Mouse (Mus musculus) liver (tissue): ENCODE data around the gene Trim65.

ENCODE experiments used
- DNase-seq: peaks from one replicate; pipeline ENCODE4 v3.0.0-alpha.2; 2020; ENCODE audit warnings: mixed read lengths

Trim65 gene

DNA sequence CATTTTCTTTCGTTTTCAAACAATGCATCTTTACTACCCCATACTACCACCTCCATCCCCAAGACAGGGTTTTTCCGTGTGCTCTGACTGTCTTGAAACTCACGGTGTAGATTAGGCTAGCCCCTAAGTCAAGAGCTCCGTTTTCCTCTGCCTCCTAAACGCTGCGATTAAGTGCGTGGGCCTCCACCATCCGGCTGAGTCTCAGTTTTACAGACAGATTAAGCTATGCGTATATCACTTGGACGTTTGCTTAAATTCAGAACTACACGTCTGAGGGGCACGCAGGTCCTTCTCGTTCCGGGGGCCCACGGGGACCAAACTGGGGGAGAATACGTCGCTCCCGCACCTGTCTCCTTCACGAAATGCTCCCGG is 7.2 kb upstream of the Trim65 start:
- DNase-seq: no peak

DNA sequence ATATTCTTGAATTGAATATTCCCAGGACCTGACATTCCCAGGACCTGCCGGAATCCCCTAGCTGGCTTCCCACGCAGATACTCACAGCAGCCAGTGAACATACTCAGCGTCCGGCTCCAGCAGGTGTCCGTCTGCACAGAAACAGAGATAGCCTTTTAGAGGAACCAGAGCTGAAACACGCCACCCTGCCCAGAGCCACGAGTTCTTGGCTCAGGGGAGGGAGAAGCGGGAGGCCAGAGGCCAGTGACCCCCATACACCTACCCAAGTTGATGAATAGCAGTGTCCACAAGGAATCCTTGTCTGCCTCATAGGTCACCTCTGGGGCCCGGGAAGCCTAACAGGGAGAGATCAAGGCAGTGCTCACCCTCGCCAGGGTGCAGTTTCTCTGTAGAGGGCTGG is 3.2 kb upstream of the Trim65 start:
- no peak for DNase-seq

DNA sequence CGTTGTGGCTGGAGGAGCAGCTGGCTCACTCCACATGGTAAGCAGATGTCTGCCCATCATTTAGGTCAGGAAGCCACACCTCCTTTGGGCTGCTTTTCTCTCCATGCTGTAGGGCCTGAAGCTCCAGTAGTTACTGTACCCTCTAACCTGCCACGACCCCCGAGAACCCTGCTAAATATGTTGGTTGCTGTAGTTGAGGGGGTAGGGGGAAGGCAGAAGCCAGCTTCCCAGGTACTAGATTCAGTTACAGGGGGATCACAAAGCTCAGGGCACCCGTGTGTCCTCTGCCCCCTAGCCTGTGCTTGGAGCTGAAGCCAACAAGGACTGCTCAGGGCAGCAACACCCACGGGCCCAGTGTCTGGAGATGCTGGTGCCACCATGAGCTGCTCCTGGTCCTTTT is 2.6 kb upstream of the Trim65 start:
- DNase-seq: no peak

DNA sequence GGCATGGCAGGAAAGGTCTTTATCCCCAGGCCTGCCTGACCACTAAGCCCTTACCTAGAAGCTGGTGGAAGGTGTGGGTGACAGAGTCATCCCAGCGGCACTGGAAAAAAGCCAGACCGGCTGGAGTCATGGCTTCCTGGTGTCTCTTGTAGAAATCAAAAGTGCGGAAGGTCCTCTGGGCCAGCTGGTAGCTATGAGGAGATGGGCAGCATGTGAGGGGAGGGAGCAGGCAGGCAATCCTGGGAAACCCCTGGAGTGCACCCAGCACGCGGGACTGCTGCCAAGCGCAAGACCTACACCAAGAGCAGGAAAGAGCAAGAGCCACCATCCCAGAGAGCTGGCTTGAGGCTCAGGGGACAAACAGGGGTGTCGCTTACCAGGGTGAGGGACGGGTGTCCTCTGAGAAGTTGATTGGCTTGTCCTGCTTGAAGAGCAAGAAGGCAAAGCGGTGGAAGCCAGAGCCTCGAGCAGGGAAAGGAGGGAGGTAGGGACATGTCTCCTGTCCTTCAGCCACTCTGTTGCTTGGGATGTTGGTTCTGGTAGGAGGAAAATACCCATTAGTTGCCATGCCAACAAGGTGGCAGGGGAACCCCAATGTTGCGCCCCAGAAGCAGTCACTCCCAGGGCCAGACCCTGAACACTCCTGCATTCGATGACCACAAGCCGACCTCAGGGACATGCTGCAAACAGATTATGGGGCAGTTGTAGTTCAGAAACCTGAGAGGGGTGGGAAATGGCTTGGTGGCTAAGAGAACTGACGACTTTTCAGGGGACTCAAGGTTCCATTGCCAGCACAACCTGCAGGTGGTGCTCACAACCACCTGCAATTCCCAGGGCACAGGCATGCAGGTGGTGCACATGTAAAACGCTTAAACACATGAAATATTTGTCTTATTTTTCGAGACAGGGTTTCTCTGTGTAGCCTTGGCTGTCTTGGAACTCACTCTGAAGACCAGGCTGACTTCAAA is 1.7 kb upstream of the Trim65 start:
- no peak for DNase-seq

DNA sequence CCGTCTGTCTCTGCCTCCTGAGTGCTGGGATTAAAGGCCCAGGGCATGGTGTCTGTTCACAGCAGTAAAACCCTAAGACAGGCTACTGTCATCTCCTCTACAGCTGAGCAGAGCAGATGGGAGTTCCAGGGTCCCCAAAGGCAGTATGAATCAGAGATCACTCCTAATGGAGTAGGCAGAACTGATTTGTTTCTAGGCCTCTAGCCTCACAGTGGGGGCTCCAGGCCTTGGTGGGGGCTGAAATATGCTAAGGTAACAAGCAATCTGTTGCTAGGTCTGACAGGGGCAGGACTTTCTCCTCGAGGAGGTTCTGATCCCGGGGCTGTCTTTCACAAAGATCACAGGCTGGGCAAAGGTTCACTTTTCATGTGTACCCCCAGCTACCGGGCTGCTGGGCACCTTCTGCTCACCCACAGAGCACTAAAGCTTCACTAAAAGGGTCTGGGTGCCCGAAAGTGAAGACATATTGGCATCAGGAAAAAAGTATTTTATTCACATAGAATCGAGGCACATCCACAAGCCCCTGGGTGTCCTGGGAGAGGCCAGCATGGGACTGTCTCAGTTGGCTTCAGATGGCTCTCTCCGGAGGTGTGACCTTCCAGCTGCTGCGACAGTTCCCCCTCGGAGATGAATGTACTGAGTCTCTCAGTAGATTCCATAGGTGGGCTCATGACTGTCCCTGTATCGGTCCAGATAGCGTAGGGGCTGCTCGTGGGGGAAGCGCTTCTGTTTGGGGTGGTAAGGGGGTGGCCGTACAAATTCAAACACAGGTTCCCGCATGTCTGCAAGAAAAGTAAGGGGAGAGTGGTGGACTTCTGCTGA is 632 bp upstream of the Trim65 start:
- DNase-seq: no peak

DNA sequence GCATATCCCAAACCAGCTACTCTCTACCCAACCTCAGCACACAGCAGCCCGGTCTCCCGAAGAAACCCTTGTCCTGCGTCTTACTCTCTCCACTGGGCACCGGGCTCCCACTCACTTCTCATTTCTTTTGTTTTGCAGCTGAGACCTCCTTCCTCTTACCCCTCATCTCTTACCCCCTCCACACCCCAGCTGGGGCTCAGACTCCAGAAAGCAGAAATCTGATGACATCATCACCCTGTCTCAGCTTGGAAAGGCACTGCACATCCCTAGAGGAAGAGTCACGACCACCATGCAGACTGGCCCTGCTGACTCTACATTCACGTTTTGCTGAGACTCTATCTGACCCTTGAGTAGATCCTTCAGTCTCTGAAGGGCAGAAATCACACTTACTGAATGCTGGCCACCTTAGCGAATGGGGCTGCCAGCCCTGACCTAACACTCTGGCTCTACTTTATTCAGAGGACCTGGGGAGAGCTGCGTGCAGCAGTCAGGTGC is 888 bp downstream of the Trim65 start:
- DNase-seq: no peak

DNA sequence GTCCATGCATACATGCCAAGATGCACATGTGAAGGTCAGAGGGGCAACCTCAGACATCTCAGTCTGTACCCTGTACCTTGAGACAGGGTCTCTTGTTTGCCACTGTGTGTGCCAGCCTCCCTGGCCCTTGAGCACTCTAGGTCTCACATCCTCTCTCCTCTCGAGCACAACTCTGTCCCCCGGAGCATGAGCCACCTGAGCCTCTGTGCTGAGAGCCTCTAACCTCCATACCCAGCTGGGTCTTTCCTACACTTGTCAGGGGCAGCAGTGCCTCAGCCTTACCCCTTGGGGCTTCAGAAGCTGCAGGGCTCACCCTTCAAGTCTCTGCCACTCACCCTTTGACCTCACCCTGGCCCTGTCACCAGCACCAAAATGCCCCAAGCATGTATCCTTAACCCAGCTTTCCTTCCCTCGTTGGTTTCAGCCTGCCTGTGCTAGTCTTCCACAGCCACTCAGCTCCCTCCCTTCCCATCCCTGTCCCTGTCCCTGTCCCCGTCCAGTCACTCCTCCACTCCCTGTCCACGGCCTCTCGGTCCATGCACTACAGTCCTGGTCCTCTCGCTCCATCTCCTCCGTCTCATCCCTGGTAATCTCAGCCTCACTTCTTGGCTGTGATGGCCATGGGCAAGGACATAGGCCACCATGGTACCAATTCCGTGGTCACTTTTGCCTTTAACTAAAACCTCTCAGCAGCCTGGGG is 1.7 kb downstream of the Trim65 start:
- peak; percentile 2 for DNase-seq

DNA sequence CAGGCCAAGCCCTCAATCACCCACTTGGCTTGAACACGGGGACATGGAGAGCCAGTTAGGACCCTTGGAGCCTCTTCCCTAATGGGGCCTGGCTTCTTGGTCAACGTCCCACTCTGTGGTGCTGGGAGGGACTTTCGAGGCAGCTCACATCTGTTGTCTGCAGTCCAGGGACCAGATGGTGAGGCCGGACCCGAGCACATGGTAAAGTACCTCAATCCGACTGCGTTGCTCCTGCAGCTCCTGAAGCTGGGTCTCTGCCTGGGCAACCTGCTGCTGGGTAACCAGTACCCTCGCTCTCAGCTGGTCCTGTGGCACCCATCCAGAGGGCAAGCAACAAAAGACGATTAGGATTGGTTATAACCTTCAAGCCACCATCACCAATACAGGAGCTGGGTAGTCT is 2.9 kb downstream of the Trim65 start:
- DNase-seq: peak; percentile 3

DNA sequence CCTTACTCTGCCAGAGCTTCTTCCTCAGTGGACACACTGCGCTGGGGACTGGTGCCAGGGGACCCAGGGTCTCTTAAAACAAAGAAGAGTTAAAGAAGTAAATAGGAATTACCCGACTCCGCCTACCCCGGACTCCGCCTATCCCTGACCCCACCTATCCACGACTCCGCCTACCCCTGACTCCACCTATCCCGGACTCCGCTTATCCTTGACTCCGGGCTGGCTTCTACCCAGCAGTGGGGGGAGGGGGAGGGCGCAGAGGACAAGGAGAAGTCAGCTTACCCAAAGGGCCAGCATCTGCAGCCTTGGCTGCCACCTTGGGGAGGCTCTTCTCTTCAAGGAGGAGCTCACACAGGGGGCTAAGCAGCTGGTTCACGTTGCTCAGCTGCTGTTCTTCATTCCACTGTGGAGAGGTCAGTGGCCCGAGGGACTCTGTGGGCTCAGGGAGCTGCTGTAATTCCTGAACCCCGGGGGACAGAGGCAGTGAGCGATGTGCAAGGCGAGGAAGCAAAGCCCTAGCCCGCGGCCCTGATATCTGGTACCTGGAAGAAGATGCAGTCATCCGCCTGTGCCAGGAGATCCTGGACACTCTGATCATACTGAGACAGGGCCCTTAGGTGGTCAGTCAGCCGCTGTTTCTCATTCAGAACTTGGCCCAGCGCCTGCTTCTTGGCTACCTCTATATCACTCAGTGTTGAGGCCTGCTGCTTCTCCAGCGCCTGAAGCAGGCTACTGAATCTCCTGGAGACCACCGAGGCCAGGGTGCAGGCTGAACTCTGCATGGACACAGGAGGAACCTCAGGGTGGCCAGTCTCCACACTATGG is 3.6 kb downstream of the Trim65 start, which contains the start of gene Trim47:
Gene Trim47, minus strand, starts transcription at position 55 of the 825 bp plus-strand sequence.
- peak; percentile 82 for DNase-seq

DNA sequence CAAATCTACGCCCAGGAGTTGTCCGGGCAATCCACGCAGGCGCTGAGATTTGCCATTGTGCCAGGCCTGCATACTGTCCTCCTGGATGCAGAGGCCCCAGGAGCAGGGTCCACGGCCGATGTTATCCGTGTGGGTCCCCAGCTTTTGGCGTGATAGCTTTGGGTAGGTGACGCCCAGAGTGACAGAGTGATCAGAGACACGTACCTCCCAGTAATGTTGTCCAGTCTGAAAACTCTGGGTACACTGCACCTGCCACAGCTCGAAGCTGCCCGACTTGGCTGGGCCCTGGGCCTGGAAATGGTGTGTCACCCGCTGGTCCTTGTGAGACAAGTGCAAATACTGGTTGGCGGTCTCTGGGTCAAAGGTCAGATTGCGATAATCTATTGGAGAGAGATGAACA is 4.7 kb downstream of the Trim65 start:
- DNase-seq: peak; percentile 3

DNA sequence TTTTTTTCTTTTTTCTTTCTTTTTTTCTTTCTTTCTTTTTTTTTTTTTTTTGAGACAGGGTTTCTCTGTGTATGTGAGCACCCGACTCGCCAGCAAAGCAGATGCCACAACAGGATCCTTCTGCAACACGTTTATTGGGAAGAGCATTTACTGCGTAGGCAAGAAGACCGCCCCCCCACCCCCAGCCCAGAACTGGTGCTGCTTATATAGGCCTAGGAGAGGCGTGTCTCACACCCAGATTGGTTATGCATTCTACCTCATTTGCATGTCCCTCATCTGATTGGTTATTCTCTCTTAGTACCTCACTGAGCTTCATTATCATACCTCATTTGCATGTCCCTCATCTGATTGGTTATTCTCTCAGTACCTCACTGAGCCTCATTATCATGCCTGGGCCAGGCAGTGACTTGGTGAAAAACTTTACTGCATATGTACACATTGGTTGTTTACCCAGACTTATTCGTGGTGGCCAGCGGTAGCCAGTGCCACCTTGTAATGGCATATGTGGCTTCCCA is 9.1 kb downstream of the Trim65 start:
- DNase-seq: peak; percentile 2

DNA sequence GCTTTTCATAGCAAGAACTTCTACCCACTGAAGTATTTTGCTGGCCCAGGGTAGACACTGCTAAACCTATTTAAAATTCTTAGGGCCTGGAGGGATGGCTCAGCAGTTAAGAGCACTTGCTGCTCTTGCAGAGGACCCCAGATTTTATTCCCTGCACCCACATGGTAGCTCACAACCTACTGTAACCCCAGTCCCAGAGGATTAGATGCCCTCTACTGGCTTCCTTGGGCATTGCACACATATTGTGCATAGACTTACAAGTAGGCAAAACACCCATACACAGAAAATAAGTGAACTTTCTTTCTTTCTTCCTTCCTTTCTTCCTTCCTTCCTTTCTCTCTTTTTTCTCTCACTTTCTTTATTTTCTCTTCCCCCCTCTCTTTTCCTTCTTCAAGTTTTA is 13.1 kb downstream of the Trim65 start:
- DNase-seq: no peak

DNA sequence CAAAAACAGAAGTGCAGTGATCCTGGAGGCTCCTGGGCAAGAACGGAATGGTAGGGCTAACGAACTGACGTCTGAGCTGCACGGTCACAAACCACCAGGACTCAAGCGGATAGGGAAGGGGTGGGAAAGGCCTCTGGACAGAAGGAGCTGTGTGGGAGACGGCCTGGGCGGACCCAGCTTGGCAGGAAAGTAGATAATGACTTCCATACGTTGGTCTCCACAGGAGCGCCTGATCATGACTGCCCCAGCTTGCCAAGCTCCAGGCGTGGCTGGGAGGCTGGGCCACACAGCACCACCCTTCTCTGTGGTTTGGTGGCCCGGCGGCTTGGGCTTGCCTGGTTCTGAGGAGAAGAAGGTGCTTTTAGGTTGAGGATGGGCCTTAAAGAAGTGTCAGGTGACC is 13.7 kb downstream of the Trim65 start:
- DNase-seq: no peak

DNA sequence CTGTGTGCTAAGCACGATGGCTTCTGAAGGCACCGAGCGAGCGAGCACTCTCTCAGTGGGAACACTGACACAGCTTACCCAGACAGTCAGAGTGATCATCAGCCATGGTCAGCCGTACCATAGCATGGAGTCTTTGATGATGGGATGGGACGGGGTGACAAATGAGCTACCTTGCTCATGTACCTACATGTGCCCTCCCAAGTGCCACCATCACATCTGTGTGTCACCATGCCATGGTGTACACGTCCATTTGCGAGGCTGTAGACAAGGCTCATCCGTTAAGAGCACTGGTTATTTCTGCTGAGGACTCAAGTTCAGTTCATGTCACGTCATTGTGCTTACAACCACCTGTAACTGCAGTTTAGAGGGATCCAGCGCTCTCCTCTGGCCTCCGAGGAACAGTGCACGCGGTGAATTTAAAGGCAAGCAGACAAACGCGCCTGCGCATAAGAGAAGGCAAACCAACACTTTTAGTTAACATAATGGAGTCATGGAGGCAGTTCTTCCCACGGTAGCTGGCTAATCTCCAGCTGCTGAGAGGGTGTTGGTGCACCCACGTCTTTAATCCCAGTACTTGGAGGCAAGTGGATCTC is 19.2 kb downstream of the Trim65 start:
- no peak for DNase-seq

DNA sequence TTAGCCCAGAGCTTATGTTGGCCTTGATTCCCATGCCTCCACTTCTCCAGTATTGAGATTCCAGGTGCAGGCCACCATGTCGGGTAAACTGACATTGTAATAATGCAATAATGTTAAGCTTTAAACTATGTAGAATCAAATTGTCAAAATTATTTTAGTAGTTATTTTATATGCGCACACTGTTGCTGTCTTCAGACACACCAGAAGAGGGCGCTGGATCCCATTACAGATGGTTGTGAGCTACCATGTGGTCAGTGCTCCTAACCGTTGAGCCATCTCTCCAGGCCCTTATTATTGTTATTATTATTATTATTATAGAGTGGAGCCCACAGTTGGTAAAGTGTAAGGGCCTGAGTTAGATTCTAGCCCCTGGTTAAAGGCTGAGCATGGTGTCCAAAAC is 19.9 kb downstream of the Trim65 start:
- no peak for DNase-seq

DNA sequence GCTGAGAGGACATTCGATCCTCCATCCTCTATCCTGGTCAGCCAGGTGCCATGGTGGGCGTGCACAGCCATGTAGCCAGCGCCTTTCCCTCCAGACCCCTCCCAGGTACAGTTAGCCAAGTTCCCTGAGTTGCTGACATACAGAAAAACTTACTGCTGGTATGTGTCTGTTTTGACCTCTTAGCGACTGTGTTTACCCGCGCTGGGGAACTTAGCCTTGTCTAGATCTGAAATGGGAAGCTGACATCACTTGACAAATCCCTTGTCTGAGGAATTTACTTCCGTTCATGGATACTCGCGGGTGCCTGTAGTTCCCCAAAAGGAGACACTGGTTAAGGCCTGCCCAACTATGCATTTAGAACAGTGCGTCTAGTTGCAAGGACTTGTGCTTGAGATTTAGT is 20.4 kb downstream of the Trim65 start:
- peak; percentile 6 for DNase-seq

DNA sequence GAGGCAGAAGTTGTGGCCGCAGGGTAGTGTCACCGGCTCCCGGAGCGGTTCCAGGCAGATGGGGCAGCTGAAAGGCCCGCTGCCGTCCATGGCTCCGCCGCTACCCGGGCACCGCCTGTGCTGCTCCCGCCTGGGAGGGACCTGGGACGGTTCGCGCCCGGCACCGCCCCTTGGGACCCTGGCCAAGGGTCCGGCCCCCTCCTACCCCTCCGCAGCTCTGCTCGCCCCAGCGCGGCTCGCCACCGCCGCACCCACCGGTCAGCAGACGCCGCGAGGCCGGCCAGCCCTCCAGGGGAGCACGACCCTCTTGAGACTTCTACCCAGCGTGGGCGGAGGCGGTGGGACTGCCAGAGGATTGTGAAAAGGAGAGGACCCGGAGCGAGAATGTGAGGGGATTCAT is 20.8 kb downstream of the Trim65 start:
- DNase-seq: peak; percentile 38

DNA sequence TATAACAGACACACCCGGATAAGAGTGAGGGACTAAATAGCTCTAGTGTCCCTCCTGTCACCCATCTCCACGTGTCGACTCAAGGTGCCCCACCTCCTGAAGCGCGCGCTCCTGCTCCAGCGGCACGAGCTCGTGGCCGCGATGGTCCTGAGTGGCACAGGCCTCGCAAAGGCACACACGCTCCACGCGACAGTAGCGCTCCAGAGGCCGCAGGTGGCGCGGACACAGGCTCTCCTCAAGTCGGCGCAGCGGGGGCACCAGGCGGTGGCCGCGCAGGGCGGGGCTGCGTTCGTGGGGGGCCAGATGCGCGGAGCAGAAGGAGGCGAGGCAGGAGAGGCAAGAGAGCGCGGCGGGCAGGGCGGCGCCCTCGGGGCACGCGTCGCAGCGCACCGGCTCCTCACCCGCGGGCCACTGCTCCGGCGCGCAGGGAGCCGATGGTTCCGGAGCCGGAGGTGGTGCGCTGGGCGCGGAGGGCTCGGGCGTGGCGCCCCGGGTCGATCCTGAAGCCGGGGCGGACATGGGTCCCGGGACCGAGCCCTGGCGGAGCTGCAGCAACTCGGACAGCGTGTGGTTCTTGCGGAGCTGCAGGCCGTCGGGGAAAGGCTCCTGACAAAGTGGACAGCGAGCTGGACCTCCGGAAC is 21.4 kb downstream of the Trim65 start:
- peak; percentile 23 for DNase-seq

DNA sequence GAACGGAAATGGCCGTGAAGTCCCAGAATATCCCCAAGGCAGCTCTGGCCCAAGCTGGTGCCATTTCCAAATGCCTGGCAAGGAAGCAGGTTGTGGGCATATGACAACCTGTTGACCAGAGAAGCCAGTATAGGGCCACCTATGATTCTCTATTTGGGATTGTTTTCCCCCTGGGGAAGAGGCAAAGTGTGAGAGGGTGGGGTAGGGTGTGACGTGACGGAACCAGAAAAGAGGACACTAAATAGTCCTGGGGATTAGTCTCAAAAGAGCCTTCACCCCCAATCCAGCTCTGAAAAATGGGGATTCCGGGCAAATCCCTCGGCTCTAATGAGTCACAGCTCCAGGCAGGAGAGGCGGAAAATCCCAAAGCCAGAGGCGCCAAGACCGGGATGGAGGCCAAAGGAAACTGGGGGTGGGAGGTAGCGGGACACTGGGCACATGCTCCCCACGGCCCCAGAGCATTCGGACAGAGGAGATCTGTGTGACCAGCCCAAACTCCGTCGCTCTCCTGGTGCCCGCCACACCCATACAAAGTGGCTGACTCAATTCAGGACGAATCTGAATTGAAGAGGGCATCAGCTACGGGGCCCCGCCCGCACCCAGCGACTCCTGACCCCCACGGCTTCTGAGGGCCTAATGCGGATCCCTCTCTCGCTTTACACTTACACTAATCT is 22.3 kb downstream of the Trim65 start:
- DNase-seq: no peak

DNA sequence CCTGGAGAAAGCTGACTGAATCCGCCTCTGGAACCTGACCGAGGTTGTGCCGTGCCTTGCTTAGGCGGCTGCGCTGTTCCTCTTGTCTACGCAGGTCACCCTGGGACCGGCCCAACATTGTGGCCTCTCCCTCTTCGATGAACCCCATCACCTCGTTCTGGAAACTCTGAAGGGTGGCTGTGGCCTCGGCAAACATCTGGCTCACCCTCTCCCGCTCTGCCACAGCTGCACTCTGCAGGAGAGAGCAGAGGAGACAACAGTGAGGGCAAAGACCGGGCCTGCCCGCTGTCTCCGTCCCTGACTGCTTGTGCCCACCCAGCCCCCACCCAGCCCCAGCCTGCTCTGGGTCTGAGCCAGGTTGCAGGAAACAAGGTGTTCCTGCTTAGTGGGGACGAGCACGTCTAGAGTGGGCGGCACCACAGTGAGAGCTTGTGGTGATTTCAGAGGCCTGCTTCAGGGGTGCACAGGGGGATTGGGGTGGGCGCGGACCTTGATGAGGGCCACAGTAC is 23.1 kb downstream of the Trim65 start:
- DNase-seq: no peak
